Mouse (Mus musculus): ENCODE measurements around the gene Plekhn1. TPM values are rescaled to one million over a fixed set of nuclear protein-coding genes. Genes with fewer than 3 reads are reported as not detected.
A peak's percentile ranks its signal among the peaks of the same experiment; 100 is the strongest.

Plekhn1 gene
- polyA plus RNA-seq, 1 experiment from 2014 or later, result 27.6 TPM

DNA sequence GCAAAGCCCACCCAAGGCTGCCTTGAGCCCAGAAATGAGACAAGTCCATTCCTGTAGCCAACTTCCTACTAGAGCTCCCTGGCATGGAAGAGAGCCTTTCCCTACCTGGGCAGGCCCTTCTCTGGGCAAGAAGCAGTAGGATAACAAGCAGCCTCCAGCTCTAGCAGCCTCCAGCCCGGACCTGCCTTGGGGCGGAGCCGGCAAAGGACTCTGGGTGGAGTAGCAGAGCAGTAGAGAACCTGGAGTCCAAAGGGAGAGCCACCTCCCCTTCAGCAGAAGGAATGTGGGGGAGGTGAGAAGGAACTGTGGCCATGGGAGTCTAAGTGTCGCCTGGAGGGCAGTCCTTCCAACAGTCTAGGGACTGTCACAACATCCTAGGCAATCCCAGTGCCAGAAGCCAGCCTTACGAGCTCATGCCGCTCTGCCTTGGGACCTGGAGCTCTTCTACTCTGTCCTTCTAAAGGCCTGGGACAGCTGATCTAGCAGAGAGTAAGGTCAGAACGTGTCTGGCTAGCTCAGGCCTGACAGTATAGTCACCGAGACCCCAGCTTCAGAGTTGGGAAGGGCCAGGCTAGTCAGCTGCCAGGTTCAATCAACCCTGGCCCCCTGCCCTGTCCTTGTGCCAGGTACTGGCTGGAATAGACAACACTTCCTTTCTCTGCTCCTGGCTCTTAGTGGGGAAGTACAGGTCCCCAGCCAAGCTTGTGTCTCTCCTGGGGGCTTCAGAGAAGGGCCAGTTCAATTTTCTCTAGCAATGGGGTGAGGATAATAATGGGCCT, 42.0 kb downstream of the Plekhn1 start:
- Histone ChIP-seq H3K9ac (no peak overlapping the region), H3K4me3 (replicated peaks) (no peak overlapping the region), H3K4me2 (no peak overlapping the region), H3K4me1 (peaks cover 89% of the 10 kb centered on the region), H3K27me3 (no peaks in the 10 kb centered on the region), H3K36me3 (replicated peaks) (peaks cover 55% of the 10 kb centered on the region), H3K9me3 (no peaks in the 10 kb centered on the region), H3K27ac (0 out of 2 replicates have a peak overlapping the region, but pooled peaks have one; percentile 39)
- no peak for ATAC-seq (ENCODE audit: low FRiP score)
- WGBS, result 61% methylated on average over 8 of the region's 8 CpGs

DNA sequence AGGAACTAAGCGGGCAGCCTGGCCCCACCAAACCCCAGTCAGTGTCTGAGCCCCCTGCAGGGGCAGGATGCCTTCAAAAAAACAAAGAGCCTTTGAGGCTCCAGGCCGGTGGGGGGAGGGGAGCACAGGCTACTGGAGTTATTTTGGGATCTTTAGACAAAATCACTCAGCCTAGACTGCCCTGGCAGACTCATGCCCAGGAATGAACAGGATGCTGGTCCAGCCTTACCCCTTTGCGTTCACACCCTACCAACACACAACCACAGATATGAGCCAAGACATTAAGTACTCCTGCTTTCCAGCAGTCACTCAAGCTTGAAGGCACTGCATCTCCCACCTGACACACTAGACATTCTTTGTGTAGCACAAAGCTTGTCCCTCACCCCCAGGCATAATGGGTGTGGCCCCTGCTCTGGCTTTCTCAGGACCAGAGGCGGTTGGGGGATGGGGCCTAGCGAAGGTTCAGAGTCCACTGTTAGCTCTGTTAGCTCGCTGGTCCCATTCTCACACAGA, 45.8 kb downstream of the Plekhn1 start:
- H3K4me3 ChIP-seq (replicated peaks), result peak overlapping the region; percentile 11; the same call in 1 of the 2 replicates
- H3K27ac ChIP-seq, result peak overlapping the region; percentile 92
- peaks cover 56% of the 10 kb centered on the region for H3K36me3 ChIP-seq (replicated peaks)
- peaks cover 98% of the 10 kb centered on the region for H3K4me1 ChIP-seq
- H3K9ac ChIP-seq, result peak overlapping the region; percentile 51
- peak; percentile 50 for ATAC-seq (ENCODE audit: low FRiP score)
- peak overlapping the region; percentile 44 for H3K4me2 ChIP-seq
- WGBS, result 5% methylated on average over 6 of the region's 6 CpGs
- H3K27me3 ChIP-seq, result no peaks in the 10 kb centered on the region
- no peaks in the 10 kb centered on the region for H3K9me3 ChIP-seq

DNA sequence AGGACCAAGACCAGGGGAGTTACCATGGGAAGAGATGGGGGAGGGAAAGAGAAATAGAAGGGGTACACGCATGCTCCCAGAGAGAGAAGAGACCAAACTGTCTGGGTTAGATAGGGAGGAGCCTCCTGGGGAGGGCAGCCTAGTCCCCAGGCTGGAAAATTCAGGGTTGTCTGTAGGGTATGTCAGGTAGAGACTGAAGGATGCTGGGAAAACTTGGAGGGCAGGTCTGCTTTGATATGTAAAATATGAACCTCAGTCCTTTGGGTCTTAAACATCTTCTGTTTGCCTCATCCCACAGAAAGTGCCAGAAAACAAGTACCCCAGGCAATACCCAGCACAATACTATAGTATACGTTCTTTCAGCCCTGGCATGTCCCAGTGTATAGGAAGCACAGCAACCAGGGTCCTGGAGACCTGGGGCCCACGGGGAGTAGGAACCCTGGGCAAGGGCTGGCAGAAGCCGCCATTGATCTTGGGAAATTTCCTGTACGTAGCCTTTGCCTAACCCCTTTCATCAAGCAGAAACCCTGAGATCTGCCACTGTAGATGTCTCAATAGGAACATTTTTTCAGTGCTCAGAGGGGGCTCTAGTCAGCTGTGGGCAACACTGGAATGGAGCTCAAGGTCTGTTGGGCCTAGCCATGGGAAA, 46.4 kb downstream of the Plekhn1 start:
- H3K9me3 ChIP-seq, result no peaks in the 10 kb centered on the region
- H3K27ac ChIP-seq, result peak overlapping the region; percentile 92
- H3K9ac ChIP-seq, result peak overlapping the region; percentile 51; the same call in 1 of the 2 replicates
- ATAC-seq (ENCODE audit: low FRiP score), result peak; percentile 1; the same call in 1 of the 2 replicates
- 28% methylated on average over 5 of the region's 5 CpGs for WGBS
- no peaks in the 10 kb centered on the region for H3K27me3 ChIP-seq
- peaks cover 54% of the 10 kb centered on the region for H3K36me3 ChIP-seq (replicated peaks)
- H3K4me3 ChIP-seq (replicated peaks), result no peak overlapping the region
- peak overlapping the region; percentile 44 for H3K4me2 ChIP-seq
- H3K4me1 ChIP-seq, result peaks cover 98% of the 10 kb centered on the region

DNA sequence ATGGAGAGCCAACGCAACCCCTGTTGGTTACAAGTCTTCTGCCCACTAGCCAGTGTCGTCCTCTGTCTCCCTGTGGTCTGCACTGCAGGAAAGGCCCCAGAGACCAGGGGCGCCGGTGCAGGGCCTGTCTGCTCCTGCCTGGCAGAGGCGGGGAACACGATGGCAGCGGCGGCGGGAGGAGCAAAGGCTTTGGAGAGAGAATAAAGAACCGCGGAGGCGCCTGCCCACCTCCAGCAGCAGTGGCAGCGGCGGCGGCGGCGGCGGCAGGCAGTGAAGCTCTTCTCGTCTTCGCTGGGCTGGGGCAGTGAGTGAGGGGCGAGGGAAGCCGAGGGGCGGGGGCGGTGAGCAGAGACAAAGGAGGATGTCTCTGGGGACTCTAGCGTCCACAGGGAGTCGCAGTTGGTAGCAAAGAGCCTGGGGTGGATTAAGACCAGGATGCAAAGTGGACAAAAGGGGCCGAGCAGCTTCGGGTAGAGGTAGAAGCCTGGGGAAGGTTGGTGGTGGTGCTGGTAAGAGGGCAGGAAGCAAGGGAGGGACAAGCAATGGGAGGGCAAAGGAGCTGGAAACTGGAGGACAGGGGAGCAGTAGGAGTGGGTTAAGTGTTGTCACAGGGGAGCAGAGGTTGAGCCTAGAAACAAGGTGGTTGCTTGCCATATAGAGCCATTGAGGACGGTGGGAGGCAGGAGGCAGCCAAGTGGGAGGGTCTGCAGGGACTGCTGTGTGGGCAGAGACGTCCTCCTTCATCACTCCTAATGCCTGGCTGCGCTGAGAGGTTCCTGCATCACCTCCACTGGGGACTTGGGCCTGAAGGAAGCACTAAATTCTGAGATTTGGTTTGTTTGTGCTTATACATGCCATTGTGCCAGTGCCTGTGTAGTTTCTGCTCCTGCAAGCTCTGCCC, 48.5 kb downstream of the Plekhn1 start:
- Histone ChIP-seq H3K27me3 (no peaks in the 10 kb centered on the region), H3K27ac (peak overlapping the region; percentile 96), H3K4me3 (replicated peaks) (peak overlapping the region; percentile 46), H3K9ac (peak overlapping the region; percentile 82), H3K36me3 (replicated peaks) (peaks cover 55% of the 10 kb centered on the region), H3K9me3 (no peaks in the 10 kb centered on the region), H3K4me1 (peaks cover 97% of the 10 kb centered on the region), H3K4me2 (peak overlapping the region; percentile 67)
- peak; percentile 64 for ATAC-seq (ENCODE audit: low FRiP score)
- WGBS, result 4% methylated on average over 31 of the region's 31 CpGs

DNA sequence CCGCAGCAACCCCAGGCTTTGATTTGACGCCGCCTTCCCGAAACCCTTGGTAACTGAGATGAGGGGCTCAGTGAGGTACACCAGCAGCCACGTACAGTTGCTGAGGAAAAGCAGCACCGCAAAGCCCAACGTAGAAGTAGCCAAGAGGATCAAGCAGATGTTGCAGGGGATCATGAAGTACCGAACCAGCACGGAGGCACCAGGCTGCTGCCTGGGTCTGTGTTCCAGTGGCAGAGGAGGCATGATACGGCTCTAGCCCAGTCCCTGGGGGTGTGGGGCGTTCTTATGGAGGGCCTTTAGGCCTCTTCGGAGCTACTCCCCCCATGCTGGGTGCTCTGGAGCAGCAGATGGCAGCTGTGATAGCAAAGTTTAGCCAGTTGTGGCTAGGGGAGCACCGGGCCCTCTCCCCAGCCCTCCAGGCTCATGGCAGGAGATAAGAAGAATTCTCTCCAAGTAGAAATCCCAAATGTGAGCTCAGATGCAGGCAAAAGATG, 49.2 kb downstream of the Plekhn1 start:
- Histone ChIP-seq H3K4me1 (peaks cover 92% of the 10 kb centered on the region), H3K4me2 (peak overlapping the region; percentile 67), H3K9ac (peak overlapping the region; percentile 82), H3K9me3 (no peaks in the 10 kb centered on the region), H3K36me3 (replicated peaks) (peaks cover 55% of the 10 kb centered on the region), H3K4me3 (replicated peaks) (peak overlapping the region; percentile 46), H3K27me3 (no peaks in the 10 kb centered on the region), H3K27ac (peak overlapping the region; percentile 96)
- ATAC-seq (ENCODE audit: low FRiP score), result no peak
- WGBS, result 65% methylated on average over 13 of the region's 13 CpGs

DNA sequence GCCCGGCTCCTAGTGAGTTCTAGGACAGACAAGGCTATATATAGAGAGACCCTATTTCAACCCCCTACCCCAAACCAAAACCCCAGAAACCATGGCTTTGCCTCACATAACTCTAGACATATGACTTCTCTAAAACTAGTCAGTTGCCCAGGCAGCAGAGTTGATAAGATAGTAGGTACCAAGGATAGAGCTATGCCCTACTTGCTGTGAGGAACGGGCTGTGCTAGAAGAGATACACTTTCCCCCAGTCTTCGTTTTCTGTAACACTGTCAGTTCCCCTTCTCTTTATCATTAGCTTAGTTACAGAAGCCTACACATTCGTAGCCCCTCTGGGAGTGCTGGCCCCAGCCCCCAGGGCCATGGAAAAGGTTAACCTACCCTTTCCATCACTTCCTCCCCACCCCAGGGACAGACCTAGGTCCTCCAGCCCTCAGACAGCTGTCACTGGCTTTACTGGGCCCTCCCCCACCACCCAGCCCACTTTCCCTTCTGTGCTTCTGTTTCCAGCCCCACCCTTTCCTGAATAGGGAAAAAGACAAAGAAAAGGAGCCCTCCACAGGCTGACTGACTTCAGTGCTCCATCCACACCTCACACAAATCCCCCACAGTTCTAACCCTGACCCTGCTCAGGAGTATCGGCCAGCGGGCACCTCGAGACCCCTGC, 50.2 kb downstream of the Plekhn1 start:
- no peak for ATAC-seq (ENCODE audit: low FRiP score)
- Histone ChIP-seq H3K9me3 (no peaks in the 10 kb centered on the region), H3K4me1 (peaks cover 81% of the 10 kb centered on the region), H3K27me3 (no peaks in the 10 kb centered on the region), H3K9ac (peak overlapping the region; percentile 82), H3K4me2 (peak overlapping the region; percentile 67), H3K4me3 (replicated peaks) (peak overlapping the region; percentile 46), H3K27ac (peak overlapping the region; percentile 96; the same call in 1 of the 2 replicates), H3K36me3 (replicated peaks) (peaks cover 57% of the 10 kb centered on the region)
- WGBS, result 85% methylated on average over 7 of the region's 7 CpGs

DNA sequence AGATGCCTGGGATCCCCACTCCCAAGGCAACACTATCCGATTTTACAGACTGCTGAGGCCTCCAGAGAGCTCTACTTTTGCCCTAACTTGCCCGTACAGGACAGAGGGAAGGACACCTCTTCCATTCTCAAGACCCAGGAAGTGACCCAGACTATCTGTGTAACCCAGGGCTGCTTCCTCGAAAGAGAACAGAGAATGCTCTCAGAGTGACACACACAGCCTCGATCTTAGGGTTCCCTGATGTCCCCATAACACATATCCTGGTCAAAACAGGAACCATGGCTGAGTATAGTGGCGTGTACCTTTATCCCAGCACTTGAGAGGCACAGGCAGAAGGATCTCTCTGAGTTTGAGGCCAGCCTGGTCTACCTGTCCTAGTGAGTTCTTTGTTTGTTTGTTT, 50.9 kb downstream of the Plekhn1 start:
- peaks cover 63% of the 10 kb centered on the region for H3K36me3 ChIP-seq (replicated peaks)
- WGBS, result 97% methylated on average over 5 of the region's 5 CpGs
- peak overlapping the region; percentile 25; the same call in 1 of the 2 replicates for H3K9ac ChIP-seq
- no peak for ATAC-seq (ENCODE audit: low FRiP score)
- H3K4me1 ChIP-seq, result peaks cover 74% of the 10 kb centered on the region
- no peak overlapping the region for H3K27ac ChIP-seq
- H3K9me3 ChIP-seq, result no peaks in the 10 kb centered on the region
- peak overlapping the region; percentile 67 for H3K4me2 ChIP-seq
- peak overlapping the region; percentile 46 for H3K4me3 ChIP-seq (replicated peaks)
- H3K27me3 ChIP-seq, result no peaks in the 10 kb centered on the region

DNA sequence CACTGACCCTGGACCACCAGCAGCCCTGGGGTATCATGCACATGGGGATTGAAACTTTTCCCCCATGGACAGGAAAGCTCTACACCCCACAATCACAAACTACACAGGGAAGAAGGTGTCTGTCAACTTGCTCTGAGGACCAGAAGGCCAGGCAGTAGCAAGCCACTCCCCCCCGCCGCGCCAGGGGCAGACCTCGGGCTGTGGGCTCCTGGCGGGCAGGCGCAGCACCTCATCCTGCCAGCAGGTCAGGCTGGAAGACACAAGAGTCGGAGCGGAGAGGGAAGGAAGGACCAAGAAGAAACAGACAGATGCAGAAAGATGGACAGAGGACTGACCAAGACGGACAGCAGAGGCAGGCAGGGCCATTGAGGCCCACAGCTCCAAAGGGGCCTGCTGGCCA, 57.0 kb downstream of the Plekhn1 start:
- Histone ChIP-seq H3K36me3 (replicated peaks) (peaks cover 99% of the 10 kb centered on the region), H3K27me3 (no peaks in the 10 kb centered on the region), H3K9ac (no peak overlapping the region), H3K27ac (no peak overlapping the region), H3K9me3 (no peaks in the 10 kb centered on the region), H3K4me1 (peaks cover 15% of the 10 kb centered on the region), H3K4me3 (replicated peaks) (no peak overlapping the region), H3K4me2 (no peak overlapping the region)
- 96% methylated on average over 9 of the region's 9 CpGs for WGBS
- no peak for ATAC-seq (ENCODE audit: low FRiP score)

DNA sequence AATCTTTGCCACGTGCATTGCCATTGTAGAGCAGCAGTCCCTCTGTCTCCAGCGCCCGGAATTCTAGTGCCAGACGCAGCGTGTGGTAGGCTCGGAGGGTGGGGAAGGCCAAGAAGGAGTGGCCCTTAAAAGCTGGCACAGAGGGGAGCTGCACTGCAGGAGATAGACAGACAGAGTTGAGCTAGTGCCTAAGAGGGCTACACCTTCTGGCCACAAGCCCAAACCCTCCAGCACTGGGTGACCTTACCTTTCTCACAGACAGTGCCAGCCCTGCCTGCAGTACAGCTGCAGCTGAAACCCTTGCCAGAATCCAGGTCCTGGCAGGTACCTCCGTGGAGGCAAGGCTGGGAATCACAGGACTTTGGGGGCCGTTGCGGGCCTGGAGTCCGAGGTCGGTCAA, 62.8 kb downstream of the Plekhn1 start:
- Histone ChIP-seq H3K9me3 (no peaks in the 10 kb centered on the region), H3K27me3 (no peaks in the 10 kb centered on the region), H3K9ac (no peak overlapping the region), H3K4me1 (no peaks in the 10 kb centered on the region), H3K27ac (no peak overlapping the region), H3K4me3 (replicated peaks) (no peak overlapping the region), H3K4me2 (no peak overlapping the region), H3K36me3 (replicated peaks) (peaks cover 100% of the 10 kb centered on the region)
- ATAC-seq (ENCODE audit: low FRiP score), result no peak
- 95% methylated on average over 11 of the region's 11 CpGs for WGBS

All from forebrain, embryonic 12.5 days (tissue).